Mouse (Mus musculus): ENCODE results near the gene Sdha.

GRCm38 (mm10) chr13:74292167-74292566 lies 57.9 kb downstream of the Sdha start, which contains the start of gene Ahrr:
- peak; percentile 27; the same call in 1 of the 2 replicates for TF ChIP-seq CTCF (conservative IDR thresholded peaks at IDR 0.05; ENCODE audit: insufficient read depth, insufficient read length, low read depth, low read length)
- TF ChIP-seq POLR2A (IDR thresholded peaks at IDR 0.05; ENCODE audit: low read depth, low read length) = no peak
